Mouse (Mus musculus) neural tube, embryonic 14.5 days (tissue): ENCODE measurements around the gene Eif4g1. TPM values are rescaled to one million over a fixed set of nuclear protein-coding genes. Genes with fewer than 3 reads are reported as not detected.
A peak's percentile ranks its signal among the peaks of the same experiment; 100 is the strongest.
"Not testable (repeated sequence)": the region's sequence is repeated elsewhere in the genome, so short reads cannot be mapped to it uniquely, and the experiment has no call there.

Experiments
- ATAC-seq: fragments of 200-750 bp; cut with Nextera tagmentation; 2 replicates; pipeline ENCODE4 v1.8.0; 2017; ENCODE audit warnings: low read depth, mild to moderate bottlenecking, moderate TSS enrichment, moderate library complexity
- H3K27ac ChIP-seq: fragments of 300-500 bp; sonication (generic); 2 replicates; pipeline ENCODE4 v1.5.1; 2014; ENCODE audit warnings: low read depth, mild to moderate bottlenecking, control low read depth, low read length, moderate library complexity, mixed read lengths
- H3K27me3 ChIP-seq: fragments of 300-500 bp; sonication (generic); 2 replicates; pipeline ENCODE4 v1.6.1; 2014; ENCODE audit warnings: low read length; ENCODE audit not compliant: control insufficient read depth, insufficient read depth
- H3K36me3 ChIP-seq: fragments of 300-500 bp; sonication (generic); 2 replicates; pipeline ENCODE4 v1.6.1; 2014; ENCODE audit warnings: low read length, mixed read lengths; ENCODE audit not compliant: control insufficient read depth, insufficient read depth
- H3K4me1 ChIP-seq: fragments of 300-500 bp; sonication (generic); 2 replicates; pipeline ENCODE4 v1.6.1; 2014; ENCODE audit warnings: low read length; ENCODE audit not compliant: control insufficient read depth, insufficient read depth
- H3K4me2 ChIP-seq: fragments of 300-500 bp; sonication (generic); 2 replicates; pipeline ENCODE4 v1.6.1; 2014; ENCODE audit warnings: mild to moderate bottlenecking, low read depth, low read length, control low read depth
- H3K4me3 ChIP-seq: fragments of 300-500 bp; sonication (generic); 2 replicates; pipeline ENCODE4 v1.5.1; 2014; ENCODE audit warnings: low read depth, low read length, control low read depth, mixed read lengths
- H3K9ac ChIP-seq: fragments of 300-500 bp; sonication (generic); replicated peaks from 2 replicates; pipeline ENCODE4 v1.6.1; 2014; ENCODE audit warnings: low read depth, mild to moderate bottlenecking, control low read depth, low read length, mixed read lengths
- H3K9me3 ChIP-seq: fragments of 300-500 bp; sonication (generic); 2 replicates; pipeline ENCODE4 v1.6.1; 2016; ENCODE audit warnings: low read length; ENCODE audit not compliant: control insufficient read depth
- WGBS: fragments of 180-500 bp; shearing (Covaris S2); extraction: QIAGEN DNeasy Blood & Tissue Kit; methylation state at CpG from one replicate; pipeline ENCODE4 v1.1.7; 2014; 5-methylcytosine and 5-hydroxymethylcytosine counted together
- polyA plus RNA-seq: library from polyadenylated mRNA; unstranded; fragments of >200 nt; fragmentation: Nextera tagmentation; extraction: Ambion mirVana; gene quantifications from 2 replicates; pipeline ENCODE4 v1.2.1, GENCODE M21; 2014

The Eif4g1 gene
- polyA plus RNA-seq = 112 and 134 TPM in 2 replicates

- not testable (repeated sequence) for H3K4me2 ChIP-seq, H3K36me3 ChIP-seq, H3K9ac ChIP-seq, H3K9me3 ChIP-seq, H3K27ac ChIP-seq, H3K27me3 ChIP-seq, H3K4me3 ChIP-seq, ATAC-seq, H3K4me1 ChIP-seq
- WGBS = 96% methylated on average over 5 of the region's 6 CpGs
These were observed at the start of gene Eif4g1 for GRCm38 (mm10) chr16:20668013-20668412. Gene Eif4g1, plus strand, starts transcription at chr16:20668313.

- Histone ChIP-seq H3K9ac (peak overlapping the region; percentile 78), H3K27me3 (no peaks in the 10 kb centered on the region), H3K27ac (peak overlapping the region; percentile 97), H3K4me3 (peak overlapping the region; percentile 78), H3K9me3 (no peaks in the 10 kb centered on the region), H3K36me3 (no peaks in the 10 kb centered on the region), H3K4me2 (peak overlapping the region; percentile 89), H3K4me1 (peaks cover 8% of the 10 kb centered on the region; the same call in 1 of the 2 replicates)
- ATAC-seq = peak; percentile 36
- WGBS = 1% methylated on average over 64 of the region's 83 CpGs
These were observed 48.3 kb upstream of the Eif4g1 start for GRCm38 (mm10) chr16:20619541-20620398.

- peak; percentile 3; the same call in 1 of the 2 replicates for ATAC-seq
- peaks cover 8% of the 10 kb centered on the region; the same call in 1 of the 2 replicates for H3K4me1 ChIP-seq
- H3K4me2 ChIP-seq = peak overlapping the region; percentile 89
- H3K36me3 ChIP-seq = no peaks in the 10 kb centered on the region
- WGBS = 1% methylated on average over 9 of the region's 9 CpGs
- no peaks in the 10 kb centered on the region for H3K27me3 ChIP-seq
- H3K4me3 ChIP-seq = peak overlapping the region; percentile 78
- H3K9me3 ChIP-seq = no peaks in the 10 kb centered on the region
- peak overlapping the region; percentile 78 for H3K9ac ChIP-seq
- H3K27ac ChIP-seq = peak overlapping the region; percentile 97
These were observed 47.7 kb upstream of the Eif4g1 start for GRCm38 (mm10) chr16:20620399-20620735.

- peak; percentile 18; the same call in 1 of the 2 replicates for ATAC-seq
- WGBS = 1% methylated on average over 32 of the region's 32 CpGs
- Histone ChIP-seq H3K4me2 (peak overlapping the region; percentile 89), H3K9ac (peak overlapping the region; percentile 78), H3K4me3 (peak overlapping the region; percentile 78), H3K9me3 (no peaks in the 10 kb centered on the region), H3K4me1 (peaks cover 8% of the 10 kb centered on the region; the same call in 1 of the 2 replicates), H3K27me3 (no peaks in the 10 kb centered on the region), H3K36me3 (no peaks in the 10 kb centered on the region), H3K27ac (peak overlapping the region; percentile 97)
These were observed 47.3 kb upstream of the Eif4g1 start for GRCm38 (mm10) chr16:20620751-20621190.

- peak; percentile 44 for ATAC-seq
- H3K27ac ChIP-seq = peak within 1 kb of the TSS; percentile 97
- 1% methylated on average over 63 of the region's 92 CpGs for WGBS
These were observed 46.7 kb upstream of the Eif4g1 start, which contains the start of gene Camk2n2 for GRCm38 (mm10) chr16:20621191-20621990. Gene Camk2n2, minus strand, starts transcription at chr16:20621287.

GRCm38 (mm10) chr16:20621991-20622685 lies 46.0 kb upstream of the Eif4g1 start:
- Histone ChIP-seq H3K4me1 (peaks cover 8% of the 10 kb centered on the region; the same call in 1 of the 2 replicates), H3K4me3 (peak overlapping the region; percentile 78), H3K9me3 (no peaks in the 10 kb centered on the region), H3K4me2 (peak overlapping the region; percentile 89), H3K27me3 (no peaks in the 10 kb centered on the region), H3K36me3 (no peaks in the 10 kb centered on the region), H3K27ac (peak overlapping the region; percentile 97), H3K9ac (peak overlapping the region; percentile 78)
- ATAC-seq = peak; percentile 68
- WGBS = 0% methylated on average over 35 of the region's 37 CpGs

More at GRCm38 (mm10) chr16:20621191-20621990, 46.7 kb upstream of the Eif4g1 start, which contains the start of gene Camk2n2:
- H3K36me3 ChIP-seq = no peaks in the 10 kb centered on the region
- peaks cover 8% of the 10 kb centered on the region; the same call in 1 of the 2 replicates for H3K4me1 ChIP-seq
- H3K4me3 ChIP-seq = peak within 1 kb of the TSS; percentile 78
- H3K4me2 ChIP-seq = peak within 1 kb of the TSS; percentile 89
- no peaks in the 10 kb centered on the region for H3K27me3 ChIP-seq
- H3K9ac ChIP-seq = peak within 1 kb of the TSS; percentile 78
- H3K9me3 ChIP-seq = no peaks in the 10 kb centered on the region

- H3K27ac ChIP-seq = no peak overlapping the region; the same call in 1 of the 2 replicates
- ATAC-seq = no peak
These were observed 44.9 kb upstream of the Eif4g1 start for GRCm38 (mm10) chr16:20623211-20623610.

GRCm38 (mm10) chr16:20628871-20629391 lies 39.2 kb upstream of the Eif4g1 start:
- 42% methylated on average over 11 of the region's 11 CpGs for WGBS
- H3K9ac ChIP-seq = no peak overlapping the region
- peak overlapping the region; percentile 60 for H3K4me3 ChIP-seq
- no peaks in the 10 kb centered on the region for H3K36me3 ChIP-seq
- no peaks in the 10 kb centered on the region for H3K9me3 ChIP-seq
- H3K4me2 ChIP-seq = peak overlapping the region; percentile 95
- no peak for ATAC-seq
- H3K4me1 ChIP-seq = no peaks in the 10 kb centered on the region
- H3K27me3 ChIP-seq = no peaks in the 10 kb centered on the region
- H3K27ac ChIP-seq = no peak overlapping the region

More at GRCm38 (mm10) chr16:20623211-20623610, 44.9 kb upstream of the Eif4g1 start:
- Histone ChIP-seq H3K4me2 (peak overlapping the region; percentile 89; the same call in 1 of the 2 replicates), H3K4me3 (no peak overlapping the region), H3K9ac (peak overlapping the region; percentile 78; the same call in 1 of the 2 replicates), H3K27me3 (no peaks in the 10 kb centered on the region), H3K9me3 (no peaks in the 10 kb centered on the region), H3K36me3 (no peaks in the 10 kb centered on the region), H3K4me1 (peaks cover 8% of the 10 kb centered on the region; the same call in 1 of the 2 replicates)
- 47% methylated on average over 2 of the region's 2 CpGs for WGBS
